Mouse (Mus musculus) ES-E14 (cell line): Measurements from ENCODE around the gene Pmepa1. TPM values are rescaled to one million over a fixed set of nuclear protein-coding genes. Genes with fewer than 3 reads are reported as not detected.

Experiments
- DNase-seq: peaks from one replicate; pipeline ENCODE4 v3.0.0-alpha.2; 2013; ENCODE audit warnings: low read depth, low spot score
- H3K27ac ChIP-seq: 2 replicates; pipeline ENCODE4 v1.5.1; 2012; ENCODE audit warnings: low read depth, mild to moderate bottlenecking, low read length, moderate library complexity, mixed read lengths; ENCODE audit not compliant: poor library complexity, insufficient read depth, severe bottlenecking
- H3K36me3 ChIP-seq: 2 replicates; pipeline ENCODE4 v1.6.1; 2012; ENCODE audit warnings: mild to moderate bottlenecking, low read length, moderate library complexity, mixed read lengths; ENCODE audit not compliant: control insufficient read depth, poor library complexity, insufficient read depth, severe bottlenecking
- H3K4me1 ChIP-seq, 2 experiments: fragments of 150-350 bp in 1 of 2; sonication (generic) in 1 of 2; 2 replicates each; pipeline ENCODE4 v1.6.1; 2012; ENCODE audit warnings: low read length in 2 of 2, mild to moderate bottlenecking in 1 of 2, mixed read lengths in 1 of 2; ENCODE audit not compliant: control insufficient read depth in 2 of 2, insufficient read depth in 2 of 2, poor library complexity in 1 of 2
- H3K4me3 ChIP-seq, 2 experiments: fragments of 150-350 bp in 1 of 2; sonication (generic) in 1 of 2; 2 replicates each; pipeline ENCODE4 v1.5.1; 2012; ENCODE audit warnings: low read length in 2 of 2, low read depth in 1 of 2, mild to moderate bottlenecking in 1 of 2, mixed read lengths in 1 of 2; ENCODE audit not compliant: insufficient read depth in 1 of 2, poor library complexity in 1 of 2, severe bottlenecking in 1 of 2
- H3K9ac ChIP-seq: 2 replicates; pipeline ENCODE4 v1.6.1; 2012; ENCODE audit warnings: low read depth, mild to moderate bottlenecking, low read length, mixed read lengths; ENCODE audit not compliant: poor library complexity, insufficient read depth, severe bottlenecking
- H3K9me3 ChIP-seq: fragments of 150-350 bp; sonication (generic); 2 replicates; pipeline ENCODE4 v1.6.1; 2012; ENCODE audit warnings: low read depth, mild to moderate bottlenecking, low read length; ENCODE audit not compliant: control insufficient read depth, insufficient read depth
- CHD2 ChIP-seq: IDR thresholded peaks from 2 replicates; pipeline ENCODE4 v1.6.1; 2014; ENCODE audit warnings: mild to moderate bottlenecking, low read depth, low read length, inconsistent platforms
- HCFC1 ChIP-seq: IDR thresholded peaks from 2 replicates; pipeline ENCODE4 v1.6.1; 2012; ENCODE audit warnings: low read length, inconsistent platforms, borderline replicate concordance; ENCODE audit not compliant: insufficient read depth
- MAFK ChIP-seq: IDR thresholded peaks from 2 replicates; pipeline ENCODE4 v1.6.1; 2014; ENCODE audit warnings: mild to moderate bottlenecking, low read depth, low read length, inconsistent platforms; ENCODE audit not compliant: insufficient read depth
- ZC3H11A ChIP-seq: IDR thresholded peaks from 2 replicates; pipeline ENCODE4 v1.6.1; 2012; ENCODE audit warnings: low read depth, mild to moderate bottlenecking, inconsistent platforms, low read length, borderline replicate concordance
- ZNF384 ChIP-seq: IDR thresholded peaks from 2 replicates; pipeline ENCODE4 v1.6.1; 2012; ENCODE audit warnings: low read depth, low read length, inconsistent platforms
- in situ Hi-C, 2 experiments: fragments of 600-800 bp; cut with MboI; formaldehyde crosslinking; loops; one replicate each; pipeline ENCODE4 v1.15.1; 2025; ENCODE audit warnings: low sequenced_read_pairs in 2 of 2, inconsistent platforms in 1 of 2; ENCODE audit not compliant: unreplicated experiment in 2 of 2
- total RNA-seq: library from RNA; depleted of rRNA; stranded (reverse); fragments of 300-350 nt; gene quantifications from 2 replicates; pipeline ENCODE4 v1.2.3, GENCODE M21; 2012

The Pmepa1 gene
- total RNA-seq, 1 experiment, result 20.3 TPM

DNA sequence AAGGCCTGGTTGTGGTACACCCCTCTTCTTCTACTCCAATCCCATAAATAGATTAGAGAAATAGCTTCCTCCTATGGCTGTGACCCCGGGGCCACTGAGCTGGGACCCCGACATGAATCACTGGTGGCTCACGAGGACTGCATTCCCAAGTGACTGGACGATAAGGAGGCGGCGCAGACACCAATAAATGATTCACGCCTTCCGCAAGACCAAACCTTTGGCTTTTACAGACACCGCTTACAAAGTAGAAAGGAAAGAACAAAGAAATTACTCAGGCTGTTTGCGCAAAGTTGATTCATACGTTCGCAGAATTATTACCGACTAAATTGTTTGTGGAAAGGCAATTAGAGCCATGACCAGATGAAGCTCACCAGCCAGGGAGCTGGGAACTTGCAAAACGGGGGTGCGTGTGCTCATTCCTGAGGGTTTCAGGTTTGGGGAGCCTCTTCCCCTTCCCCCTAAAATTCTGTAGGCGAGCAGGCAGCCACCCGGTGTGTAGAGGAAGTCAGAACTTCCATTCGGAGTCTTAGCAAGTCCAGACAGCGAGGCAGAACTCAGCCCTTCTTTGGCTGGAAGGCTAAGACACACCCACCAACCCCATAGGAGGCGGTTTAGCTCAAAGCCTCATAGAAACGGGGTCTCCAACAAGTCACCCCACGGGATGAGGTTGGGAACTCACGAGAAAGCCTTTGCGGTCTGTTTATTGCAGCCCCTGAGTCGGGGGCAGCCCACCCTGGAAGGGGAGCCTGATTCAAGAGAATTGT is 9.8 kb downstream of the Pmepa1 start:
- Histone ChIP-seq H3K9me3 (no peaks in the 10 kb centered on the region), H3K4me1 (peaks cover 13 to 52% of the 10 kb centered on the region in 2 experiments), H3K27ac (no peak overlapping the region), H3K36me3 (peaks cover 3% of the 10 kb centered on the region; the same call in 1 of the 2 replicates), H3K4me3 (no peak overlapping the region), H3K9ac (no peak overlapping the region)
- in situ Hi-C loops, result no loop called here
- no peak for TF ChIP-seq CHD2
- DNase-seq, result no peak

DNA sequence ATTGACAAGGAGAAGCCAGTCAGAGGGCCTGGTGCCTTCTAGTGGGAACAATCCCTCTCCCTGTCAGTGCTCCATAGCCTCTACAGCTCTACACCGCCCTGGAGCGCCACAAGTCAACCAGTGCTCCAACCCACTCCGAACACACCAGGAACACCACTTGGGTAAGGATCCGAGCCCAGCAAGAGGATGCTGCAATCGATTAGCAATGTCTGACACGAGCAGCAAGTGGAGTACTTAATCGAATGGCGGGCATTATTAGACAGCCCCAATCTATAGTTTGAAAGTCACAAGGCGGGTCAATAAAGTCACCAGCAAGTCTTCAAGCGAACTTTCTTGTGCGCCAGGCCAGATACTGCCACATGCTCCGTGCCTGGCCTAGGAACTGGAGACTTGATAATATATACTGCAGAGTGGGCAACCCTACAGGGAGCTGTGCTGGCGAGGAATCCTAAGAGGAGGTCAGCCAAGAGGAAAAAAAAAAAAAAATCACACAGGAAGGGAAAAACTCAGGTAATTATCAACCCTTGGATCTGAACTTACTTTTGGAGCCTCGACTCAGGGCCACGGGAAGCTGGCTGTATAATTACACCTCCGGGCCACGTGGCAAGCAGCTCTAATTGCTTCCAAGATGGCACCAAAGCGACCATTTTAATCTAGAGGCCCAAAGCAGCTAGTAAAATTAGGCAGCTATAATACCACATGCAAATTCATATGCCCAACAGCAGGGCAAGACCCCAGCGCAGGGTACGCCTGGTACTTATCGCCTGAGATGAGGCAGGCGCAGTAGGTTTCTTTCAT is 10.7 kb downstream of the Pmepa1 start:
- no peak for DNase-seq
- no peak for TF ChIP-seq ZC3H11A
- TF ChIP-seq HCFC1, result no peak
- no peak for TF ChIP-seq CHD2
- TF ChIP-seq ZNF384, result no peak
- H3K4me3 ChIP-seq, result no peak overlapping the region
- no peak overlapping the region for H3K27ac ChIP-seq
- H3K4me1 ChIP-seq, result peaks cover 8 to 52% of the 10 kb centered on the region in 2 experiments
- H3K36me3 ChIP-seq, result no peaks in the 10 kb centered on the region
- in situ Hi-C loops, result no loop called here
- H3K9me3 ChIP-seq, result no peaks in the 10 kb centered on the region
- H3K9ac ChIP-seq, result no peak overlapping the region

DNA sequence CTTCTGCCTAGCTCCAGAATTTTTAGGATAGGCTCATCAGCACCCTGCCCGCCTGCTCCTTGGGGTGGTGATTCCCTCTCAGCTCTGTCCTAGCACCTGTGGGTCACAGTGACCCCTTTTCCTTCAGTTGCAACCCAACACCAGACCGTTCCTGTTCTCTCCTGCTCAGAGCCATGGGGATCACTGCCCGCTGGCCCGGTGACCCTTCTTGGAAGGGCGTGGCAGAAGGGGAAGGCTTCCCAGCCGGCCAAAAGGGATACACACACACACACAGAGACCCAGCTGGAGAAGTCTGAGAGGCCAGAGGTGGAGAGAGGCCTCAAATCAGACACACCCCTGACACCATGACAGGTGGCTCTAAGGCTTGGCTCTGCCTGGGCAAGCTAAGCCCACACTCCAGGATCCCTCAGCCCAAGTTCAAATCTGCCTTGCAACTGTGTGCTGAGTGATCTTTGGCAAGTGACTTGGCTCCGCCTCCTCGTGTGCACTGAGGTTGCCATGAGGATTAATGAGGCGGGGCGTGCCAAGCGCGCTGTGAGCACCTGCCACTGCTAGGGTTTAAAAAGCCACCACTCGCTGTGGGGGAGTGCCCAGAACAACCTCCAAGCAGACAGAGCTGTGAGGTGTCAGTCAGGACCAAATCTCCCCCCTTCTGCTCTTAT is 11.7 kb downstream of the Pmepa1 start:
- Histone ChIP-seq H3K27ac (no peak overlapping the region), H3K36me3 (no peaks in the 10 kb centered on the region), H3K9me3 (no peaks in the 10 kb centered on the region), H3K4me1 (peaks cover 8 to 56% of the 10 kb centered on the region in 2 experiments), H3K9ac (no peak overlapping the region), H3K4me3 (no peak overlapping the region)
- in situ Hi-C loops, result no loop called here
- no peak for DNase-seq
- TF ChIP-seq HCFC1 (no peak), ZNF384 (no peak), CHD2 (no peak), MAFK (no peak), ZC3H11A (no peak)

- in situ Hi-C loops, result no loop called here
- H3K36me3 ChIP-seq, result no peaks in the 10 kb centered on the region
- H3K9ac ChIP-seq, result no peak overlapping the region
- no peak overlapping the region for H3K27ac ChIP-seq
- H3K9me3 ChIP-seq, result no peaks in the 10 kb centered on the region
- DNase-seq, result no peak
- peaks cover 8 to 58% of the 10 kb centered on the region in 2 experiments for H3K4me1 ChIP-seq
- no peak for TF ChIP-seq HCFC1
- TF ChIP-seq ZNF384, result no peak
- TF ChIP-seq CHD2, result no peak
- no peak for TF ChIP-seq ZC3H11A
- H3K4me3 ChIP-seq, result no peak overlapping the region
These were observed 12.6 kb downstream of the Pmepa1 start for GRCm38 (mm10) chr2:173263636-173264330.
